Comparison of ENCODE assay signal across 8 mouse cellular contexts in the genomic region with DNA sequence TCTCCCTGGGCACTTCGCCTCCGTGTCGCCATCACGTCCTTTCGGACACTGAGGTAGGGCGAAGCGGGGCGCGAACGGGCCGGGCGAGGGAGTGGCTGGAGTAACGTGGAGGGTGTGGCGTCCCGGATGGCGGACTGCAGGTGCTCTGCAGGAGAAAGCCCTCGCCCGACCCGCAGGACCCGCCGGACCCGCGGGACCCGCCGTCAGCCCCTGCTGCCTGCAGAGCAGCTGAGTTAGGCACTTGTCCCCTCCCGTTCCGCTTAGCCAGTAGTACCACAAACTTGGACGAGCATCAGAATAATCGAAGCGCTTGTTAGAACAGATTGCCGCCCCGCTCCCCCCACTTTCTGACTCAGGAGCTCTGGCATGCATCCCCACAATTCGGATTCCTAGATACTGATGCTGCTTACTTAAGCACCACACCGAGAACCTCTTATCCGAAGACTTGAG. TPM values are rescaled to one million over a fixed set of nuclear protein-coding genes. Genes with fewer than 3 reads are reported as not detected.
DNase-seq lines count a peak whose midpoint lies in the region; ATAC-seq and TF ChIP-seq lines count a peak whose summit lies in the region.

No protein-coding gene starts in this region.

- ATAC-seq in lung, postnatal 0 days = peak; percentile 65
- ATAC-seq in monocyte, adult 5-6 weeks (replicated peaks; ENCODE audit: insufficient number of reproducible peaks, low FRiP score, low TSS enrichment, poor library complexity, severe bottlenecking) = no peak

- DNase-seq in ovary, postnatal 14 days (ENCODE audit: low spot score) = peak; percentile 41
- DNase-seq in ovary, postnatal 10 days (ENCODE audit: low spot score) = no peak
- peak; percentile 28 to 71 for DNase-seq in frontal cortex, adult 2 months (ENCODE audit: extremely low spot score in 1 of 2, low spot score in 1 of 2)
- DNase-seq in layer of hippocampus, adult 9-10 months (ENCODE audit: low spot score) = peak; percentile 73
- DNase-seq in lung, postnatal 0 days (ENCODE audit: low spot score) = peak; percentile 71
- peak; percentile 74 for DNase-seq in right cerebral cortex, postnatal 25 days

- TF ChIP-seq CTCF in bone marrow macrophage, adult 2 months (IDR thresholded peaks at IDR 0.05; ENCODE audit: low read depth, low read length) = no peak
- no peak for TF ChIP-seq CTCF in lung, postnatal 0 days (IDR thresholded peaks at IDR 0.05)

- TF ChIP-seq POLR2A in bone marrow macrophage, adult 2 months (IDR thresholded peaks at IDR 0.05; ENCODE audit: borderline replicate concordance, low read depth, low read length) = no peak

- H3K27me3 ChIP-seq in lung, postnatal 0 days (replicated peaks; ENCODE audit: insufficient read depth, low read length) = no peaks in the 10 kb centered on the region

- H3K4me3 ChIP-seq in bone marrow macrophage, adult 2 months (ENCODE audit: insufficient read depth, low read length) = peak overlapping the region; percentile 73
- H3K4me3 ChIP-seq in lung, postnatal 0 days (ENCODE audit: low read depth, low read length) = peak overlapping the region; percentile 77

- under 1% methylated on average over 35 of the region's 35 CpGs for WGBS in lung, postnatal 0 days

- no peak for TF ChIP-seq EP300 in lung, postnatal 0 days (IDR thresholded peaks at IDR 0.05)

- peak overlapping the region; percentile 94 for H3K4me2 ChIP-seq in lung, postnatal 0 days (replicated peaks; ENCODE audit: low read depth, low read length)

- H3K9ac ChIP-seq in lung, postnatal 0 days (replicated peaks; ENCODE audit: low read depth) = peak overlapping the region; percentile 44

- H3K4me1 ChIP-seq in bone marrow macrophage, adult 2 months (ENCODE audit: control insufficient read depth, insufficient read depth, low read length) = peaks cover 11% of the 10 kb centered on the region
- peaks cover 9% of the 10 kb centered on the region for H3K4me1 ChIP-seq in lung, postnatal 0 days (ENCODE audit: insufficient read depth, low read depth, low read length)

- H3K27ac ChIP-seq in bone marrow macrophage, adult 2 months (ENCODE audit: insufficient read depth, low read depth, low read length) = no peak overlapping the region
- H3K27ac ChIP-seq in lung, postnatal 0 days (ENCODE audit: low read length) = peak overlapping the region; percentile 75

- H3K9me3 ChIP-seq in lung, postnatal 0 days (ENCODE audit: low read length) = no peaks in the 10 kb centered on the region

- peaks cover 10% of the 10 kb centered on the region; the same call in 1 of the 2 replicates for H3K36me3 ChIP-seq in lung, postnatal 0 days (ENCODE audit: insufficient read depth, low read length)

RNA-seq across cellular contexts. Expression of gene Lmln, which starts 0.4 kb away (rescaled TPM):
- polyA plus RNA-seq in bone marrow macrophage, adult 2 months (2012; ENCODE audit: insufficient read depth, insufficient read length, missing spikeins) = 4.4 and 4.6 TPM in 2 replicates
- polyA plus RNA-seq in frontal cortex, adult 2 months (2012; rRNA removed) = 8.7 and 9.3 TPM in 2 replicates
- 1.1 TPM in 2 replicates for polyA plus RNA-seq in lung, postnatal 0 days (2015; fragmentation: Nextera tagmentation; extraction: Ambion mirVana)
- 0.21 to 0.57 TPM (median 0.39 TPM) in 3 replicates for total RNA-seq in monocyte, adult 5-6 weeks (2017)

RNA-seq across cellular contexts. Expression of gene Rpl35a, which starts 6.5 kb away (rescaled TPM):
- 1,252 and 1,407 TPM in 2 replicates for polyA plus RNA-seq in bone marrow macrophage, adult 2 months (2012; ENCODE audit: insufficient read depth, insufficient read length, missing spikeins)
- 770 and 771 TPM in 2 replicates for polyA plus RNA-seq in frontal cortex, adult 2 months (2012; rRNA removed)
- 641 and 670 TPM in 2 replicates for polyA plus RNA-seq in lung, postnatal 0 days (2015; fragmentation: Nextera tagmentation; extraction: Ambion mirVana)
- total RNA-seq in monocyte, adult 5-6 weeks (2017) = 1,318 to 2,339 TPM (median 2,031 TPM) in 3 replicates

RNA-seq across cellular contexts. Expression of gene Iqcg, which starts 6.7 kb away (rescaled TPM):
- 0.15 and 0.86 TPM in 2 replicates for polyA plus RNA-seq in bone marrow macrophage, adult 2 months (2012; ENCODE audit: insufficient read depth, insufficient read length, missing spikeins)
- polyA plus RNA-seq in frontal cortex, adult 2 months (2012; rRNA removed) = 2.0 and 3.3 TPM in 2 replicates
- 6.0 and 7.6 TPM in 2 replicates for polyA plus RNA-seq in lung, postnatal 0 days (2015; fragmentation: Nextera tagmentation; extraction: Ambion mirVana)
- 0.78 to 0.96 TPM (median 0.86 TPM) in 3 replicates for total RNA-seq in monocyte, adult 5-6 weeks (2017)
